Mouse (Mus musculus): ENCODE results near the gene Parvg. TPM values are rescaled to one million over a fixed set of nuclear protein-coding genes. Genes with fewer than 3 reads are reported as not detected.

The Parvg gene
- polyA plus RNA-seq, 1 experiment from 2014 or later = 1.2 TPM

- H3K27me3 ChIP-seq (ENCODE audit: control insufficient read depth, insufficient read depth, low read length) = no peaks in the 10 kb centered on the region
- H3K27ac ChIP-seq (ENCODE audit: low read depth, low read length) = no peak overlapping the region
- H3K4me3 ChIP-seq (ENCODE audit: low read depth, low read length) = no peak overlapping the region
- H3K9me3 ChIP-seq (ENCODE audit: control insufficient read depth, low read length) = no peaks in the 10 kb centered on the region
- peak; percentile 89 for DNase-seq (ENCODE audit: low spot score, missing footprints)
- H3K4me1 ChIP-seq (ENCODE audit: control insufficient read depth, insufficient read depth, low read length) = peaks cover 26% of the 10 kb centered on the region
- ATAC-seq (ENCODE audit: low FRiP score) = no peak
- no peak overlapping the region for H3K4me2 ChIP-seq
- H3K36me3 ChIP-seq (ENCODE audit: control insufficient read depth, insufficient read depth, low read length) = no peaks in the 10 kb centered on the region
- 28% methylated on average over 9 of the region's 9 CpGs for WGBS
- H3K9ac ChIP-seq (ENCODE audit: low read length) = 0 out of 2 replicates have a peak overlapping the region, but pooled peaks have one; percentile 9
These were observed 10.3 kb upstream of the Parvg start for GRCm38 (mm10) chr15:84313566-84313878.

- H3K27ac ChIP-seq (ENCODE audit: low read depth, low read length) = peak overlapping the region; percentile 40
- no peak overlapping the region for H3K4me3 ChIP-seq (ENCODE audit: low read depth, low read length)
- WGBS = 12% methylated on average over 18 of the region's 18 CpGs
- H3K4me1 ChIP-seq (ENCODE audit: control insufficient read depth, insufficient read depth, low read length) = peaks cover 26% of the 10 kb centered on the region
- 0 out of 2 replicates have a peak, but pooled peaks have one; percentile 28 for ATAC-seq (ENCODE audit: low FRiP score)
- peak; percentile 87 for DNase-seq (ENCODE audit: low spot score, missing footprints)
- no peak overlapping the region for H3K4me2 ChIP-seq
- H3K27me3 ChIP-seq (ENCODE audit: control insufficient read depth, insufficient read depth, low read length) = no peaks in the 10 kb centered on the region
- no peak overlapping the region for H3K9ac ChIP-seq (ENCODE audit: low read length)
- H3K36me3 ChIP-seq (ENCODE audit: control insufficient read depth, insufficient read depth, low read length) = no peaks in the 10 kb centered on the region
- no peaks in the 10 kb centered on the region for H3K9me3 ChIP-seq (ENCODE audit: control insufficient read depth, low read length)
These were observed 9.3 kb upstream of the Parvg start for GRCm38 (mm10) chr15:84314420-84315080.

- 65% methylated on average over 15 of the region's 15 CpGs for WGBS
- Histone ChIP-seq H3K9ac (ENCODE audit: low read length) (no peak overlapping the region), H3K9me3 (ENCODE audit: control insufficient read depth, low read length) (no peaks in the 10 kb centered on the region), H3K4me1 (ENCODE audit: control insufficient read depth, insufficient read depth, low read length) (peaks cover 26% of the 10 kb centered on the region), H3K4me3 (ENCODE audit: low read depth, low read length) (no peak overlapping the region), H3K36me3 (ENCODE audit: control insufficient read depth, insufficient read depth, low read length) (no peaks in the 10 kb centered on the region), H3K4me2 (no peak overlapping the region), H3K27ac (ENCODE audit: low read depth, low read length) (no peak overlapping the region), H3K27me3 (ENCODE audit: control insufficient read depth, insufficient read depth, low read length) (no peaks in the 10 kb centered on the region)
- no peak for ATAC-seq (ENCODE audit: low FRiP score)
- DNase-seq (ENCODE audit: low spot score, missing footprints) = no peak
These were observed 8.4 kb upstream of the Parvg start for GRCm38 (mm10) chr15:84315276-84316046.

DNA sequence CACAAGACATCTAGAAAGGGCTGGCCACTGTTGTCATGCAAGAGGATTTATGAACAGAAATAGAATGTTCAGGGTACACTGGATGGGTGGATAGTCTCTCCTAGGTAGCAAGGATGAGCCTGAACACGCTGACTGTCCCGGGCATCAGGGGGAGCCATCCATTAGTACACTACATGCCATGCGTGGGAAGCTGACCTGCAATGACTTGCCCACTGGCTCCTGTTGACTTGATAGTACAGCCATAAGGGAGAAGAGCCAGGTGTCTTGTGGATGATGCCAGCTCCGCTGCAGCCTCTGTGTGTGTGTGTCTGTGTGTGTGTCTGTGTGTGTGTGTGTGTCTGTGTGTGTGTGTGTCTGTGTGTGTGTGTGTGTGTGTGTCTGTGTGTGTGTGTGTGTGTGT is 4.4 kb upstream of the Parvg start:
- no peaks in the 10 kb centered on the region for H3K27me3 ChIP-seq (ENCODE audit: control insufficient read depth, insufficient read depth, low read length)
- ATAC-seq (ENCODE audit: low FRiP score) = no peak
- no peak overlapping the region for H3K27ac ChIP-seq (ENCODE audit: low read depth, low read length)
- H3K4me2 ChIP-seq = no peak overlapping the region
- DNase-seq (ENCODE audit: low spot score, missing footprints) = no peak
- WGBS = 92% methylated on average over 4 of the region's 4 CpGs
- no peaks in the 10 kb centered on the region for H3K36me3 ChIP-seq (ENCODE audit: control insufficient read depth, insufficient read depth, low read length)
- no peak overlapping the region for H3K4me3 ChIP-seq (ENCODE audit: low read depth, low read length)
- no peaks in the 10 kb centered on the region for H3K9me3 ChIP-seq (ENCODE audit: control insufficient read depth, low read length)
- H3K9ac ChIP-seq (ENCODE audit: low read length) = no peak overlapping the region
- peaks cover 13% of the 10 kb centered on the region for H3K4me1 ChIP-seq (ENCODE audit: control insufficient read depth, insufficient read depth, low read length)

GRCm38 (mm10) chr15:84321544-84322174 is 2.2 kb upstream of the Parvg start:
- no peak overlapping the region for H3K4me3 ChIP-seq (ENCODE audit: low read depth, low read length)
- no peak overlapping the region for H3K27ac ChIP-seq (ENCODE audit: low read depth, low read length)
- no peak overlapping the region for H3K4me2 ChIP-seq
- no peak for ATAC-seq (ENCODE audit: low FRiP score)
- DNase-seq (ENCODE audit: low spot score, missing footprints) = peak; percentile 59
- H3K9me3 ChIP-seq (ENCODE audit: control insufficient read depth, low read length) = no peaks in the 10 kb centered on the region
- H3K9ac ChIP-seq (ENCODE audit: low read length) = no peak overlapping the region
- H3K4me1 ChIP-seq (ENCODE audit: control insufficient read depth, insufficient read depth, low read length) = peaks cover 5% of the 10 kb centered on the region; the same call in 1 of the 2 replicates
- H3K27me3 ChIP-seq (ENCODE audit: control insufficient read depth, insufficient read depth, low read length) = no peaks in the 10 kb centered on the region
- no peaks in the 10 kb centered on the region for H3K36me3 ChIP-seq (ENCODE audit: control insufficient read depth, insufficient read depth, low read length)
- 82% methylated on average over 8 of the region's 8 CpGs for WGBS

- Histone ChIP-seq H3K27ac (ENCODE audit: low read depth, low read length) (no peak overlapping the region), H3K4me2 (no peak overlapping the region), H3K9ac (ENCODE audit: low read length) (no peak overlapping the region), H3K36me3 (ENCODE audit: control insufficient read depth, insufficient read depth, low read length) (no peaks in the 10 kb centered on the region), H3K4me1 (ENCODE audit: control insufficient read depth, insufficient read depth, low read length) (peaks cover 5% of the 10 kb centered on the region; the same call in 1 of the 2 replicates), H3K27me3 (ENCODE audit: control insufficient read depth, insufficient read depth, low read length) (no peaks in the 10 kb centered on the region), H3K9me3 (ENCODE audit: control insufficient read depth, low read length) (no peaks in the 10 kb centered on the region), H3K4me3 (ENCODE audit: low read depth, low read length) (no peak overlapping the region)
- DNase-seq (ENCODE audit: low spot score, missing footprints) (no peak), ATAC-seq (ENCODE audit: low FRiP score) (no peak)
- WGBS = 73% methylated on average over 8 of the region's 8 CpGs
These were observed 1.2 kb downstream of the Parvg start for GRCm38 (mm10) chr15:84324870-84325553.

GRCm38 (mm10) chr15:84325736-84326135 is 1.9 kb downstream of the Parvg start:
- WGBS = 46% methylated on average over 12 of the region's 12 CpGs
- Histone ChIP-seq H3K27me3 (ENCODE audit: control insufficient read depth, insufficient read depth, low read length) (no peaks in the 10 kb centered on the region), H3K9ac (ENCODE audit: low read length) (no peak overlapping the region), H3K4me1 (ENCODE audit: control insufficient read depth, insufficient read depth, low read length) (peaks cover 5% of the 10 kb centered on the region; the same call in 1 of the 2 replicates), H3K9me3 (ENCODE audit: control insufficient read depth, low read length) (no peaks in the 10 kb centered on the region), H3K27ac (ENCODE audit: low read depth, low read length) (no peak overlapping the region), H3K4me3 (ENCODE audit: low read depth, low read length) (no peak overlapping the region), H3K36me3 (ENCODE audit: control insufficient read depth, insufficient read depth, low read length) (no peaks in the 10 kb centered on the region), H3K4me2 (no peak overlapping the region)
- DNase-seq (ENCODE audit: low spot score, missing footprints) = no peak
- no peak; the same call in 1 of the 2 replicates for ATAC-seq (ENCODE audit: low FRiP score)

DNA sequence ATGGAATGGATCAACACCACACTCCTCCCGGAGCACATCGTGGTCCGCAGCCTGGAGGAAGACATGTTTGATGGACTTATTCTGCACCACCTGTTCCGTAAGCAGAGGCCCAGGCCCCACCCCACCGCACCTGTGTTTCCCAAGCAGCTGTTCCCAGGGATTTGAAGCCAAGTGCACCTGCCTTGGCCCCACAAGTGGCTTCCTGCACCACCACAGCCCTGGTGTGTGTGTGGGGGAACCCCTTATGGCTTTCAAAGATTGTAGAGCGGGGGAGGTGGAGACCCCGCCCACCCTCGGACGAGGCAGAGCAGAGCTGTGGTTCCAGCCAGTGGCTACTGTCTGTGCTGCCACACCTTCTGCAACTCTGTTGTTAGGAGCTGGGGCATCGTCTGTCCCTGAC is 5.0 kb downstream of the Parvg start:
- H3K9ac ChIP-seq (ENCODE audit: low read length) = no peak overlapping the region
- H3K4me1 ChIP-seq (ENCODE audit: control insufficient read depth, insufficient read depth, low read length) = no peaks in the 10 kb centered on the region; the same call in 1 of the 2 replicates
- ATAC-seq (ENCODE audit: low FRiP score) (no peak), DNase-seq (ENCODE audit: low spot score, missing footprints) (peak; percentile 14)
- H3K27ac ChIP-seq (ENCODE audit: low read depth, low read length) = no peak overlapping the region
- no peak overlapping the region for H3K4me3 ChIP-seq (ENCODE audit: low read depth, low read length)
- no peaks in the 10 kb centered on the region for H3K36me3 ChIP-seq (ENCODE audit: control insufficient read depth, insufficient read depth, low read length)
- WGBS = 77% methylated on average over 10 of the region's 10 CpGs
- H3K9me3 ChIP-seq (ENCODE audit: control insufficient read depth, low read length) = no peaks in the 10 kb centered on the region
- no peak overlapping the region for H3K4me2 ChIP-seq
- H3K27me3 ChIP-seq (ENCODE audit: control insufficient read depth, insufficient read depth, low read length) = no peaks in the 10 kb centered on the region
